Mouse (Mus musculus) kidney, adult 2 months (tissue): ENCODE measurements at regions not wholly inside any gene's neighbourhood (a gene's known extent, or its start where the extent isn't known, plus 50 kb on each side); places are given as distances from the start of the nearest gene placed in this dataset.

Experiments used
- CTCF ChIP-seq: fragments of 200-500 bp; conservative IDR thresholded peaks from 2 replicates; pipeline ENCODE4 v1.5.1; 2011; ENCODE audit warnings: low read depth, mild to moderate bottlenecking, control low read depth, low read length, moderate library complexity, mixed read lengths; ENCODE audit not compliant: insufficient read depth, insufficient read length
- POLR2A ChIP-seq: fragments of 200-500 bp; IDR thresholded peaks from one replicate; pipeline ENCODE4 v1.6.1; 2011; ENCODE audit warnings: low read depth, low read length, control low read depth

- TF ChIP-seq CTCF = no peak
- no peak for TF ChIP-seq POLR2A
Observed at GRCm38 (mm10) chr14:102524894-102525577, 457.4 kb downstream of the Kctd12 start.
